Comparison of ENCODE assay signal across 19 mouse cellular contexts in the genomic region with DNA sequence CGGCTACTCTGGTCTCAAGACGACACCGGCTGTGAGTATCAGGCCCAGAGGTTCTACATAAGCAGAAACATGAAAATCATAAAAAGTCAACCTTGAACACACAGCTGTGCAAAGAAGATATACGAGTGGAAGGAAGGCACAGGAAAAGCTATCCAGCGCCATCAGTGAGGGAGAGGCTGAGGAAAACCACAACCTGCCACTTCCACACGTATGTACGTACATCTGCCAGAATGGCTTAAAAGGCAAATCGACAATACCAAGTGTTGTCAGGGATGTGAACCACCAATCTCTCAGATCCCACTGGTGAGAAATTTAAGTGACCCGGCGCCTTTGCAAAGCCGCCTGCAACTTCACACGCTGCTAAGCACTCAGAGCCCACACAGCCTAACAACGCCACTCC. TPM values are rescaled to one million over a fixed set of nuclear protein-coding genes. Genes with fewer than 3 reads are reported as not detected.
DNase-seq lines count a peak whose midpoint lies in the region; ATAC-seq and TF ChIP-seq lines count a peak whose summit lies in the region.
"Had no signal": no experiment of that assay in that cellular context is flagged by ENCODE, and none has a peak within 500 bp of the region (broad histone marks: within the 10 kb centered on the region; RNA-seq: fewer than 3 reads in every experiment).

No protein-coding gene starts in this region.

- H3K9ac ChIP-seq in hindbrain, embryonic 12.5 days: no peak overlapping the region
- no peak overlapping the region for H3K9ac ChIP-seq in hindbrain, embryonic 13.5 days
- H3K9ac ChIP-seq in liver, embryonic 14.5 days (replicated peaks): no peak overlapping the region; the same call in 1 of the 2 replicates
- H3K9ac ChIP-seq: embryonic facial prominence, embryonic 13.5 days; heart, embryonic 15.5 days; kidney, embryonic 15.5 days; limb, embryonic 12.5 days; lung, embryonic 15.5 days; stomach, embryonic 15.5 days had no signal

- H3K27ac ChIP-seq in hindbrain, embryonic 12.5 days: peak overlapping the region; percentile 2; the same call in 1 of the 2 replicates
- no peak overlapping the region for H3K27ac ChIP-seq in hindbrain, embryonic 13.5 days
- no peak overlapping the region for H3K27ac ChIP-seq in liver, embryonic 14.5 days
- H3K27ac ChIP-seq: embryonic facial prominence, embryonic 13.5 days; gastrocnemius, adult 2 months; heart, embryonic 15.5 days; kidney, embryonic 15.5 days; limb, embryonic 12.5 days; lung, embryonic 15.5 days; stomach, embryonic 15.5 days had no signal

- peaks cover 87% of the 10 kb centered on the region for H3K4me1 ChIP-seq in hindbrain, embryonic 12.5 days
- peaks cover 96% of the 10 kb centered on the region for H3K4me1 ChIP-seq in hindbrain, embryonic 13.5 days (replicated peaks)
- H3K4me1 ChIP-seq in liver, embryonic 14.5 days (replicated peaks; ENCODE audit: control insufficient read depth in 2 of 2, insufficient read depth in 2 of 2, low read length in 1 of 2): peaks cover 14 to 19% of the 10 kb centered on the region in 2 experiments

- no peaks in the 10 kb centered on the region for H3K9me3 ChIP-seq in hindbrain, embryonic 12.5 days (replicated peaks)
- no peaks in the 10 kb centered on the region for H3K9me3 ChIP-seq in hindbrain, embryonic 13.5 days
- no peaks in the 10 kb centered on the region for H3K9me3 ChIP-seq in liver, embryonic 14.5 days (ENCODE audit: control insufficient read depth, low read length)
- H3K9me3 ChIP-seq: embryonic facial prominence, embryonic 13.5 days; heart, embryonic 15.5 days; kidney, embryonic 15.5 days; limb, embryonic 12.5 days; lung, embryonic 15.5 days; stomach, embryonic 15.5 days had no signal

- WGBS in hindbrain, embryonic 12.5 days: 93% methylated on average over 13 of the region's 13 CpGs
- WGBS in hindbrain, embryonic 13.5 days: 91% methylated on average over 13 of the region's 13 CpGs
- 48% methylated on average over 13 of the region's 13 CpGs for WGBS in liver, embryonic 14.5 days (ENCODE audit: insufficient replicate concordance)

- peak; percentile 48 for DNase-seq in thymus, postnatal 0 days (ENCODE audit: low spot score)
- no peak for DNase-seq in thymus, postnatal 14 days
- no peak for DNase-seq in liver, embryonic 14.5 days (ENCODE audit: low read depth in 3 of 3, low spot score in 3 of 3)
- no peak for DNase-seq in cerebellum, adult 8-10 months
- DNase-seq in adrenal gland, postnatal 4 days (ENCODE audit: low spot score in 2 of 2): no peak
- DNase-seq: adrenal gland, postnatal 10 days; cerebellum, adult 18-20 months; gastrocnemius, adult 2 months; midbrain, embryonic 14.5 days; right cerebral cortex, adult 18-20 months; thymus, postnatal 25 days had no signal

- TF ChIP-seq EP300 in liver, embryonic 14.5 days (IDR thresholded peaks at IDR 0.05; ENCODE audit: low read depth): no peak

- ATAC-seq in hindbrain, embryonic 12.5 days (ENCODE audit: low FRiP score): no peak
- no peak for ATAC-seq in hindbrain, embryonic 13.5 days (ENCODE audit: low FRiP score)
- no peak for ATAC-seq in liver, embryonic 14.5 days (ENCODE audit: insufficient read depth)

- no peaks in the 10 kb centered on the region for H3K27me3 ChIP-seq in hindbrain, embryonic 12.5 days
- no peaks in the 10 kb centered on the region for H3K27me3 ChIP-seq in hindbrain, embryonic 13.5 days
- no peaks in the 10 kb centered on the region for H3K27me3 ChIP-seq in liver, embryonic 14.5 days (ENCODE audit: control insufficient read depth, insufficient read depth, low read length)
- H3K27me3 ChIP-seq: embryonic facial prominence, embryonic 13.5 days; heart, embryonic 15.5 days; kidney, embryonic 15.5 days; limb, embryonic 12.5 days; lung, embryonic 15.5 days; stomach, embryonic 15.5 days had no signal

- no peak overlapping the region for H3K4me3 ChIP-seq in hindbrain, embryonic 12.5 days
- H3K4me3 ChIP-seq in hindbrain, embryonic 13.5 days: no peak overlapping the region
- H3K4me3 ChIP-seq in liver, embryonic 14.5 days (ENCODE audit: insufficient read depth in 1 of 2, low read depth in 2 of 2, low read length in 2 of 2): no peak overlapping the region
- H3K4me3 ChIP-seq: embryonic facial prominence, embryonic 13.5 days; gastrocnemius, adult 2 months; heart, embryonic 15.5 days; kidney, embryonic 15.5 days; limb, embryonic 12.5 days; lung, embryonic 15.5 days; stomach, embryonic 15.5 days had no signal

- TF ChIP-seq CTCF in liver, embryonic 14.5 days (IDR thresholded peaks at IDR 0.05; ENCODE audit: low read depth): no peak

- no peak overlapping the region for H3K4me2 ChIP-seq in hindbrain, embryonic 12.5 days (replicated peaks)
- H3K4me2 ChIP-seq in hindbrain, embryonic 13.5 days: no peak overlapping the region
- peak overlapping the region; percentile 47 for H3K4me2 ChIP-seq in liver, embryonic 14.5 days (ENCODE audit: low read depth)
- H3K4me2 ChIP-seq: embryonic facial prominence, embryonic 13.5 days; heart, embryonic 15.5 days; kidney, embryonic 15.5 days; limb, embryonic 12.5 days; lung, embryonic 15.5 days; stomach, embryonic 15.5 days had no signal

- no peaks in the 10 kb centered on the region for H3K36me3 ChIP-seq in hindbrain, embryonic 12.5 days
- H3K36me3 ChIP-seq in hindbrain, embryonic 13.5 days: no peaks in the 10 kb centered on the region
- H3K36me3 ChIP-seq in liver, embryonic 14.5 days (replicated peaks; ENCODE audit: control insufficient read depth, insufficient read depth, low read depth): no peaks in the 10 kb centered on the region
- H3K36me3 ChIP-seq: embryonic facial prominence, embryonic 13.5 days; heart, embryonic 15.5 days; kidney, embryonic 15.5 days; limb, embryonic 12.5 days; lung, embryonic 15.5 days; stomach, embryonic 15.5 days had no signal

RNA-seq across cellular contexts. Expression of gene Prex1, which starts 47.5 kb away (rescaled TPM):
- 40.8 and 43.8 TPM in 2 replicates for polyA plus RNA-seq in hindbrain, embryonic 12.5 days (2016; fragmentation: Nextera tagmentation; extraction: Ambion mirVana)
- polyA plus RNA-seq in hindbrain, embryonic 13.5 days (2015; fragmentation: Nextera tagmentation; extraction: Ambion mirVana): 24.7 and 29.7 TPM in 2 replicates
- 41.9 and 49.8 TPM in 2 replicates for polyA plus RNA-seq in thymus, postnatal 0 days (2015; fragmentation: Nextera tagmentation; extraction: Ambion mirVana)
- 10.0 and 11.2 TPM in 2 replicates for polyA plus RNA-seq in liver, embryonic 14.5 days (2012; rRNA removed)
- 9.2 and 11.1 TPM in 2 replicates for polyA plus RNA-seq in liver, embryonic 14.5 days (2014; fragmentation: Nextera tagmentation; extraction: Ambion mirVana)
- total RNA-seq in adrenal gland, postnatal 4 days (2021): 10 to 100 TPM; 20.9 to 21.2 TPM
